30 mouse cellular contexts compared by ENCODE assay signal in the genomic region with DNA sequence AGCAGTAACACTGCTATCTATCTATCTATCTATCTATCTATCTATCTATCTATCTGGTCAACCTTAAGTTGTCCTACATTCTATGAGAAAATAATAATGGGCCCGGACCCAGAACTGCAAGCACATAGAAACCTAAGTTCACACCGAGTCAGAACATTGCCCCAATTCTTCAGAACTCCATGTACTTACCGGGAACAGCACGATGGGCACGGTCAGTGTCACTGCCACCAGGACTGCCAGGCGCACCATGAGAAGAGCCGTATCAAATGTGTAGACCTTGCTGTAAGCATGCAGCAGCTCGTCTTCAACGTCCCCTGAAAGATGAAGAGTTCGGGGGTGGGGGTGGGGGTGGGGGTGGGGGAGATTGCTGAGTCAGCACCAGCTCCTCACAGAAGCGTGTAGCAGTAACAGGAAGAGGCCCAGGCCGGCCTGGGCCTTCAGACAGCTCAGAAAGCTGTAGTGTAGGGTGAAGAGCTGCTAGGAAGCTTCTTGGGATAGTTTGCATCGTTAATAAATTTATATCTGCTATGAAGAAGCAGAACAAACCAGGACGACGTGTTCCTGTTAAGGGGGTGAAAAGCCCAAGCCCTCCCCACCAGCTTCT. TPM values are rescaled to one million over a fixed set of nuclear protein-coding genes. Genes with fewer than 3 reads are reported as not detected.
DNase-seq lines count a peak whose midpoint lies in the region; ATAC-seq and TF ChIP-seq lines count a peak whose summit lies in the region.
"Had no signal": no experiment of that assay in that cellular context is flagged by ENCODE, and none has a peak within 500 bp of the region (broad histone marks: within the 10 kb centered on the region; RNA-seq: fewer than 3 reads in every experiment).

No protein-coding gene starts in this region.

- H3K4me3 ChIP-seq in gastrocnemius, adult 2 months = no peak overlapping the region
- no peak overlapping the region for H3K4me3 ChIP-seq in heart, embryonic 13.5 days
- no peak overlapping the region for H3K4me3 ChIP-seq in limb, embryonic 10.5 days
- no peak overlapping the region for H3K4me3 ChIP-seq in liver, embryonic 16.5 days (ENCODE audit: low read depth, low read length)
- H3K4me3 ChIP-seq: forebrain, embryonic 13.5 days; heart, embryonic 12.5 days; hindbrain, embryonic 13.5 days; limb, embryonic 13.5 days; midbrain, embryonic 15.5 days; neural tube, embryonic 15.5 days had no signal

- H3K9me3 ChIP-seq in heart, embryonic 13.5 days = no peaks in the 10 kb centered on the region
- H3K9me3 ChIP-seq in limb, embryonic 10.5 days (replicated peaks) = no peaks in the 10 kb centered on the region
- no peaks in the 10 kb centered on the region for H3K9me3 ChIP-seq in liver, embryonic 16.5 days (replicated peaks; ENCODE audit: control insufficient read depth, low read length)
- H3K9me3 ChIP-seq: forebrain, embryonic 13.5 days; heart, embryonic 12.5 days; hindbrain, embryonic 13.5 days; limb, embryonic 13.5 days; midbrain, embryonic 15.5 days; neural tube, embryonic 15.5 days had no signal

- no peak overlapping the region for H3K4me2 ChIP-seq in heart, embryonic 13.5 days
- no peak overlapping the region for H3K4me2 ChIP-seq in liver, embryonic 16.5 days (ENCODE audit: low read depth, low read length)
- H3K4me2 ChIP-seq: forebrain, embryonic 13.5 days; heart, embryonic 12.5 days; hindbrain, embryonic 13.5 days; limb, embryonic 13.5 days; midbrain, embryonic 15.5 days; neural tube, embryonic 15.5 days had no signal

- DNase-seq in gastrocnemius, adult 2 months = peak; percentile 76
- DNase-seq in gastrocnemius, postnatal 10 days = no peak
- no peak for DNase-seq in heart, postnatal 36 days
- no peak for DNase-seq in limb, embryonic 10.5 days (ENCODE audit: low spot score)
- DNase-seq: adrenal gland, postnatal 25 days; cerebellum, adult 2 months; cerebellum, postnatal 25 days; heart, postnatal 14 days; kidney, adult 9 months; kidney, postnatal 10 days; lung, adult 2 months; lung, postnatal 10 days; retina, postnatal 1 day; right cerebral cortex, postnatal 14 days; spleen, adult 18-20 months; thymus, postnatal 25 days had no signal

- no peak overlapping the region; the same call in 1 of the 2 replicates for H3K9ac ChIP-seq in heart, embryonic 13.5 days
- H3K9ac ChIP-seq in liver, embryonic 16.5 days (ENCODE audit: low read depth, low read length) = no peak overlapping the region
- H3K9ac ChIP-seq: forebrain, embryonic 13.5 days; heart, embryonic 12.5 days; hindbrain, embryonic 13.5 days; limb, embryonic 13.5 days; midbrain, embryonic 15.5 days; neural tube, embryonic 15.5 days had no signal

- no peak for TF ChIP-seq CTCF in gastrocnemius, adult 2 months (IDR thresholded peaks at IDR 0.05)

- H3K27ac ChIP-seq in gastrocnemius, adult 2 months = peak overlapping the region; percentile 77
- peak overlapping the region; percentile 15; the same call in 1 of the 2 replicates for H3K27ac ChIP-seq in heart, embryonic 13.5 days (replicated peaks)
- peak overlapping the region; percentile 23; the same call in 1 of the 2 replicates for H3K27ac ChIP-seq in limb, embryonic 10.5 days
- H3K27ac ChIP-seq in liver, embryonic 16.5 days (ENCODE audit: low read length) = peak overlapping the region; percentile 69; the same call in 1 of the 2 replicates
- H3K27ac ChIP-seq: forebrain, embryonic 13.5 days; hindbrain, embryonic 13.5 days; limb, embryonic 13.5 days; macrophage; midbrain, embryonic 15.5 days; neural tube, embryonic 15.5 days had no signal

- H3K36me3 ChIP-seq in heart, embryonic 13.5 days = peaks cover 55% of the 10 kb centered on the region
- H3K36me3 ChIP-seq in limb, embryonic 10.5 days = peaks cover 65% of the 10 kb centered on the region
- H3K36me3 ChIP-seq in liver, embryonic 16.5 days (ENCODE audit: control insufficient read depth, insufficient read depth) = no peaks in the 10 kb centered on the region; the same call in 1 of the 2 replicates
- H3K36me3 ChIP-seq: hindbrain, embryonic 13.5 days; midbrain, embryonic 15.5 days; neural tube, embryonic 15.5 days had no signal

- H3K27me3 ChIP-seq in heart, embryonic 13.5 days (replicated peaks) = no peaks in the 10 kb centered on the region
- H3K27me3 ChIP-seq in limb, embryonic 10.5 days (ENCODE audit: low read depth, poor library complexity, severe bottlenecking) = no peaks in the 10 kb centered on the region
- no peaks in the 10 kb centered on the region for H3K27me3 ChIP-seq in liver, embryonic 16.5 days (ENCODE audit: control insufficient read depth, insufficient read depth, low read depth, low read length)
- H3K27me3 ChIP-seq: forebrain, embryonic 13.5 days; heart, embryonic 12.5 days; hindbrain, embryonic 13.5 days; limb, embryonic 13.5 days; midbrain, embryonic 15.5 days; neural tube, embryonic 15.5 days had no signal

- 81% methylated on average over 15 of the region's 15 CpGs for WGBS in heart, embryonic 13.5 days
- 93% methylated on average over 15 of the region's 15 CpGs for WGBS in limb, embryonic 10.5 days
- 44% methylated on average over 15 of the region's 15 CpGs for WGBS in liver, embryonic 16.5 days (ENCODE audit: insufficient replicate concordance)

- peaks cover 49% of the 10 kb centered on the region for H3K4me1 ChIP-seq in heart, embryonic 13.5 days
- peaks cover 39% of the 10 kb centered on the region for H3K4me1 ChIP-seq in limb, embryonic 10.5 days
- H3K4me1 ChIP-seq in liver, embryonic 16.5 days (ENCODE audit: control insufficient read depth, low read depth, low read length) = peaks cover 9% of the 10 kb centered on the region
- H3K4me1 ChIP-seq: forebrain, embryonic 13.5 days; midbrain, embryonic 15.5 days had no signal

- intact Hi-C loops in gastrocnemius, adult 2 months (cut with DNase I) = no loop called here
- intact Hi-C loops in heart, postnatal 36 days (cut with DNase I) = no loop called here

- ATAC-seq in heart, embryonic 13.5 days (ENCODE audit: extremely low read depth, insufficient number of reproducible peaks, low FRiP score, low TSS enrichment) = no peak
- ATAC-seq in liver, embryonic 16.5 days (ENCODE audit: low read depth) = no peak
- no peak for ATAC-seq in inflammation-experienced regulatory T-cells, adult 6 months
- ATAC-seq in CD4-positive, CD25-positive, alpha-beta regulatory T cell, adult 4 months = no peak
- ATAC-seq: forebrain, embryonic 13.5 days; intestine, postnatal 0 days; midbrain, embryonic 15.5 days had no signal

RNA-seq across cellular contexts. Expression of gene Slc38a4, which starts 50.0 kb away (rescaled TPM):
- 100 to 1,000 TPM; 142 to 248 TPM for total RNA-seq in gastrocnemius, adult 2 months (2021)
- 100 to 1,000 TPM; 155 to 167 TPM for total RNA-seq in gastrocnemius, postnatal 10 days (2021)
- 110 and 111 TPM in 2 replicates for polyA plus RNA-seq in heart, embryonic 13.5 days (2015; fragmentation: Nextera tagmentation; extraction: Ambion mirVana)
- total RNA-seq in heart, postnatal 36 days (2021) = 10 to 100 TPM; 10.1 TPM
- polyA plus RNA-seq in limb, embryonic 10.5 days (2016; fragmentation: Nextera tagmentation; extraction: Ambion mirVana) = 77.5 and 88.3 TPM in 2 replicates
- polyA plus RNA-seq in liver, embryonic 16.5 days (2015; fragmentation: Nextera tagmentation; extraction: Ambion mirVana) = 78.4 and 83.8 TPM in 2 replicates
- polyA plus RNA-seq in inflammation-experienced regulatory T-cells, adult 6 months (2017; shearing (Covaris generic)) = not detected
- polyA plus RNA-seq in CD4-positive, CD25-positive, alpha-beta regulatory T cell, adult 4 months (2017; shearing (Covaris generic)) = not detected
- total RNA-seq: granulocyte monocyte progenitor cell, adult 5-6 weeks; megakaryocyte-erythroid progenitor cell, adult 5-6 weeks had no signal
- polyA plus RNA-seq: macrophage had no signal

Comparison
In these comparisons a context has a peak if more than half of its experiments do, and no peak if none do; other contexts are left out.
1. H3K27ac ChIP-seq: peak in every context shown above with its lines; median percentile 77 in gastrocnemius, adult 2 months; 69 in liver, embryonic 16.5 days; 23 in limb, embryonic 10.5 days; 15 in heart, embryonic 13.5 days.
2. RNA of gene Slc38a4, which starts 50.0 kb away (polyA plus RNA-seq): 110 to 111 TPM in heart, embryonic 13.5 days, 78.4 to 83.8 TPM in liver, embryonic 16.5 days and 77.5 to 88.3 TPM in limb, embryonic 10.5 days; not detected in inflammation-experienced regulatory T-cells, adult 6 months and not detected in CD4-positive, CD25-positive, alpha-beta regulatory T cell, adult 4 months; every median in the first group is over 10 times any median in the second.